Mouse (Mus musculus): Measurements from ENCODE around the gene Acot5. TPM values are rescaled to one million over a fixed set of nuclear protein-coding genes. Genes with fewer than 3 reads are reported as not detected.

The Acot5 gene
- total and polyA plus RNA-seq, 3 experiments, result not detected

GRCm38 (mm10) chr12:84063833-84064232, 5.3 kb upstream of the Acot5 start:
- no peak for TF ChIP-seq UBTF (IDR thresholded peaks at IDR 0.05; ENCODE audit: low read depth, low read length)
- no peak for TF ChIP-seq ZC3H11A (IDR thresholded peaks at IDR 0.05; ENCODE audit: low read depth, low read length)
- peak; percentile 87 for TF ChIP-seq MAFK (IDR thresholded peaks at IDR 0.05; ENCODE audit: insufficient replicate concordance, low read length)
- Histone ChIP-seq H3K9ac (ENCODE audit: insufficient read depth, low read depth) (no peak overlapping the region), H3K27ac (ENCODE audit: insufficient read depth, low read depth) (no peak overlapping the region), H3K4me2 (ENCODE audit: insufficient read depth, low read depth, poor library complexity, severe bottlenecking) (no peak overlapping the region), H3K4me1 (ENCODE audit: control insufficient read depth in 1 of 2, insufficient read depth in 2 of 2) (no peaks in the 10 kb centered on the region), H3K27me3 (replicated peaks) (no peaks in the 10 kb centered on the region), H3K4me3 (replicated peaks in 1 of 3; ENCODE audit: low read depth in 2 of 3, low read length in 2 of 3, poor library complexity in 1 of 3) (no peak overlapping the region), H3K36me3 (replicated peaks in 1 of 2; ENCODE audit: control insufficient read depth in 1 of 2, insufficient read depth in 1 of 2, low read length in 1 of 2) (no peaks in the 10 kb centered on the region), H3K79me2 (replicated peaks; ENCODE audit: control insufficient read depth, extremely low read depth, insufficient read depth, poor library complexity, severe bottlenecking) (no peaks in the 10 kb centered on the region), H3K9me3 (replicated peaks; ENCODE audit: low read length) (peaks cover 2% of the 10 kb centered on the region)
- dilution Hi-C loops (cut with MboI; ENCODE audit: extremely low pct_ligation_motif_present, extremely low pct_unique_long_range_greater_than_20kb, low sequenced_read_pairs) (no loop called here), in situ Hi-C loops (cut with MboI; ENCODE audit: low pct_ligation_motif_present, low pct_unique_long_range_greater_than_20kb, low sequenced_read_pairs) (loop anchor here (25.0 kb wide), 2 partner anchors 102 to 277 kb away; partner anchors contain the start of gene Riox1)
- no peak for DNase-seq (ENCODE audit: extremely low read depth)

GRCm38 (mm10) chr12:84064621-84065020, 4.5 kb upstream of the Acot5 start:
- Histone ChIP-seq H3K4me1 (ENCODE audit: control insufficient read depth in 1 of 2, insufficient read depth in 2 of 2) (no peaks in the 10 kb centered on the region), H3K79me2 (replicated peaks; ENCODE audit: control insufficient read depth, extremely low read depth, insufficient read depth, poor library complexity, severe bottlenecking) (no peaks in the 10 kb centered on the region), H3K27ac (ENCODE audit: insufficient read depth, low read depth) (no peak overlapping the region), H3K4me2 (ENCODE audit: insufficient read depth, low read depth, poor library complexity, severe bottlenecking) (no peak overlapping the region), H3K27me3 (replicated peaks) (no peaks in the 10 kb centered on the region), H3K36me3 (replicated peaks in 1 of 2; ENCODE audit: control insufficient read depth in 1 of 2, insufficient read depth in 1 of 2, low read length in 1 of 2) (no peaks in the 10 kb centered on the region), H3K9ac (ENCODE audit: insufficient read depth, low read depth) (no peak overlapping the region), H3K9me3 (replicated peaks; ENCODE audit: low read length) (peaks cover 2% of the 10 kb centered on the region), H3K4me3 (replicated peaks in 1 of 3; ENCODE audit: low read depth in 2 of 3, low read length in 2 of 3, poor library complexity in 1 of 3) (no peak overlapping the region)
- in situ Hi-C loops (cut with MboI; ENCODE audit: low pct_ligation_motif_present, low pct_unique_long_range_greater_than_20kb, low sequenced_read_pairs), result loop anchor here (25.0 kb wide), 2 partner anchors 102 to 277 kb away; partner anchors contain the start of gene Riox1
- no peak for TF ChIP-seq USF1 (IDR thresholded peaks at IDR 0.05; ENCODE audit: low read depth, low read length)
- no peak for TF ChIP-seq CTCF (conservative IDR thresholded peaks at IDR 0.05 in 1 of 2, IDR thresholded peaks at IDR 0.05 in 1 of 2; ENCODE audit: low read depth in 2 of 2, low read length in 2 of 2)
- TF ChIP-seq KAT2A (IDR thresholded peaks at IDR 0.05; ENCODE audit: insufficient replicate concordance, low read length), result no peak
- no peak for TF ChIP-seq RCOR1 (conservative IDR thresholded peaks at IDR 0.05; ENCODE audit: low read depth, low read length)
- no peak for TF ChIP-seq TCF12 (IDR thresholded peaks at IDR 0.05; ENCODE audit: low read depth, low read length)
- TF ChIP-seq MEF2A (IDR thresholded peaks at IDR 0.05; ENCODE audit: borderline replicate concordance, low read depth, low read length), result no peak
- no peak for TF ChIP-seq RAD21 (IDR thresholded peaks at IDR 0.05; ENCODE audit: low read depth, low read length)
- TF ChIP-seq NELFE (IDR thresholded peaks at IDR 0.05; ENCODE audit: low read depth, low read length), result no peak
- no peak for TF ChIP-seq ZC3H11A (IDR thresholded peaks at IDR 0.05; ENCODE audit: low read depth, low read length)
- TF ChIP-seq JUND (conservative IDR thresholded peaks at IDR 0.05; ENCODE audit: low read depth, low read length), result no peak
- no peak for TF ChIP-seq TBP (conservative IDR thresholded peaks at IDR 0.05; ENCODE audit: low read depth, low read length)
- no peak for TF ChIP-seq POLR2AphosphoS2 (IDR thresholded peaks at IDR 0.05; ENCODE audit: low read depth, low read length)
- no peak for TF ChIP-seq E2F4 (IDR thresholded peaks at IDR 0.05; ENCODE audit: insufficient replicate concordance, low read depth, low read length)
- TF ChIP-seq CHD2 (IDR thresholded peaks at IDR 0.05; ENCODE audit: low read length), result no peak
- no peak for TF ChIP-seq PAX5 (IDR thresholded peaks at IDR 0.05; ENCODE audit: low read length)
- no peak for TF ChIP-seq BHLHE40 (IDR thresholded peaks at IDR 0.05; ENCODE audit: low read depth, low read length)
- no peak for TF ChIP-seq GABPA (IDR thresholded peaks at IDR 0.05; ENCODE audit: insufficient replicate concordance, low read depth, low read length)
- no peak for TF ChIP-seq UBTF (IDR thresholded peaks at IDR 0.05; ENCODE audit: low read depth, low read length)
- no peak for TF ChIP-seq ETS1 (conservative IDR thresholded peaks at IDR 0.05; ENCODE audit: low read depth, low read length)
- TF ChIP-seq ZNF384 (IDR thresholded peaks at IDR 0.05; ENCODE audit: low read depth, low read length), result no peak
- dilution Hi-C loops (cut with MboI; ENCODE audit: extremely low pct_ligation_motif_present, extremely low pct_unique_long_range_greater_than_20kb, low sequenced_read_pairs), result no loop called here
- no peak for DNase-seq (ENCODE audit: extremely low read depth)
